Mouse (Mus musculus) forebrain, postnatal 0 days (tissue): ENCODE measurements around the gene Ccp110. TPM values are rescaled to one million over a fixed set of nuclear protein-coding genes. Genes with fewer than 3 reads are reported as not detected.

Source experiments
- ATAC-seq: fragments of 200-750 bp; cut with Nextera tagmentation; 2 replicates; pipeline ENCODE4 v1.8.0; 2017; ENCODE audit warnings: mild to moderate bottlenecking, moderate library complexity
- DNase-seq: peaks from one replicate; pipeline ENCODE4 v3.0.0-alpha.2; 2015
- H3K27ac ChIP-seq: fragments of 300-500 bp; sonication (generic); 2 replicates; pipeline ENCODE4 v1.5.1; 2014; ENCODE audit warnings: low read depth, mild to moderate bottlenecking, antibody characterized with exemption, low read length, moderate library complexity, mixed read lengths
- H3K27me3 ChIP-seq: fragments of 300-500 bp; sonication (generic); 2 replicates; pipeline ENCODE4 v1.6.1; 2014; ENCODE audit warnings: mild to moderate bottlenecking, low read length, mixed read lengths; ENCODE audit not compliant: insufficient read depth
- H3K36me3 ChIP-seq: fragments of 300-500 bp; sonication (generic); 2 replicates; pipeline ENCODE4 v1.6.1; 2014; ENCODE audit warnings: mild to moderate bottlenecking, moderate library complexity; ENCODE audit not compliant: insufficient read depth
- H3K4me1 ChIP-seq: fragments of 300-500 bp; sonication (generic); 2 replicates; pipeline ENCODE4 v1.6.1; 2014; ENCODE audit warnings: antibody characterized with exemption; ENCODE audit not compliant: insufficient read depth
- H3K4me2 ChIP-seq: fragments of 300-500 bp; sonication (generic); 2 replicates; pipeline ENCODE4 v1.6.1; 2014; ENCODE audit warnings: low read depth, mild to moderate bottlenecking, moderate library complexity
- H3K4me3 ChIP-seq: fragments of 300-500 bp; sonication (generic); 2 replicates; pipeline ENCODE4 v1.5.1; 2014; ENCODE audit warnings: low read depth, low read length, mixed read lengths
- H3K9ac ChIP-seq: fragments of 300-500 bp; sonication (generic); 2 replicates; pipeline ENCODE4 v1.6.1; 2014; ENCODE audit warnings: mild to moderate bottlenecking
- H3K9me3 ChIP-seq: fragments of 300-500 bp; sonication (generic); 2 replicates; pipeline ENCODE4 v1.6.1; 2016; ENCODE audit warnings: low read length
- CTCF ChIP-seq: sonication (generic); IDR thresholded peaks from 2 replicates; pipeline ENCODE4 v1.5.1; 2016; ENCODE audit warnings: antibody characterized with exemption, control low read depth, low read depth
- WGBS: fragments of 180-500 bp; shearing (Covaris S2); extraction: QIAGEN DNeasy Blood & Tissue Kit; methylation state at CpG from one replicate; pipeline ENCODE4 v1.1.7; 2014; 5-methylcytosine and 5-hydroxymethylcytosine counted together
- polyA plus RNA-seq: library from polyadenylated mRNA; unstranded; fragments of >200 nt; fragmentation: Nextera tagmentation; extraction: Ambion mirVana; gene quantifications from 2 replicates; pipeline ENCODE4 v1.2.1, GENCODE M21; 2015
- total RNA-seq: library from RNA; depleted of rRNA; stranded (reverse); fragments of >200 nt; gene quantifications from 2 replicates; pipeline ENCODE4 v1.2.3, GENCODE M21; 2014

The Ccp110 gene
- total and polyA plus RNA-seq, 2 experiments from 2014 or later = 13.3 to 33.6 TPM

GRCm38 (mm10) chr7:118756490-118757265 is 44.3 kb downstream of the Ccp110 start:
- Histone ChIP-seq H3K4me2 (no peak overlapping the region), H3K9ac (no peak overlapping the region), H3K4me3 (no peak overlapping the region), H3K27ac (no peak overlapping the region), H3K4me1 (no peaks in the 10 kb centered on the region), H3K9me3 (no peaks in the 10 kb centered on the region), H3K36me3 (peaks cover 79% of the 10 kb centered on the region), H3K27me3 (no peaks in the 10 kb centered on the region)
- WGBS = 93% methylated on average over 24 of the region's 24 CpGs
- no peak for DNase-seq
- TF ChIP-seq CTCF = no peak
- no peak for ATAC-seq

- H3K36me3 ChIP-seq = peaks cover 75% of the 10 kb centered on the region
- no peak for DNase-seq
- ATAC-seq = no peak
- 69% methylated on average over 4 of the region's 4 CpGs for WGBS
- H3K27me3 ChIP-seq = no peaks in the 10 kb centered on the region
- no peaks in the 10 kb centered on the region for H3K9me3 ChIP-seq
- no peak overlapping the region for H3K27ac ChIP-seq
- TF ChIP-seq CTCF = no peak
- no peak overlapping the region for H3K4me2 ChIP-seq
- no peaks in the 10 kb centered on the region for H3K4me1 ChIP-seq
- H3K9ac ChIP-seq = no peak overlapping the region
- H3K4me3 ChIP-seq = no peak overlapping the region
Measured at GRCm38 (mm10) chr7:118758369-118758768, 46.0 kb downstream of the Ccp110 start.

GRCm38 (mm10) chr7:118759372-118759771 is 47.0 kb downstream of the Ccp110 start:
- 65% methylated on average over 5 of the region's 5 CpGs for WGBS
- H3K27ac ChIP-seq = no peak overlapping the region
- no peak for TF ChIP-seq CTCF
- no peaks in the 10 kb centered on the region for H3K27me3 ChIP-seq
- H3K9ac ChIP-seq = no peak overlapping the region
- ATAC-seq (no peak), DNase-seq (no peak)
- no peaks in the 10 kb centered on the region for H3K4me1 ChIP-seq
- H3K4me3 ChIP-seq = no peak overlapping the region
- H3K9me3 ChIP-seq = no peaks in the 10 kb centered on the region
- H3K4me2 ChIP-seq = no peak overlapping the region
- peaks cover 78% of the 10 kb centered on the region for H3K36me3 ChIP-seq

- Histone ChIP-seq H3K4me2 (no peak overlapping the region), H3K36me3 (peaks cover 70% of the 10 kb centered on the region), H3K4me3 (no peak overlapping the region), H3K27ac (no peak overlapping the region), H3K27me3 (no peaks in the 10 kb centered on the region), H3K9ac (no peak overlapping the region), H3K4me1 (no peaks in the 10 kb centered on the region), H3K9me3 (no peaks in the 10 kb centered on the region)
- DNase-seq = no peak
- no peak for TF ChIP-seq CTCF
- ATAC-seq = no peak
- WGBS = 92% methylated on average over 11 of the region's 11 CpGs
Measured at GRCm38 (mm10) chr7:118763939-118764338, 51.6 kb downstream of the Ccp110 start.

- no peak overlapping the region for H3K4me2 ChIP-seq
- H3K4me3 ChIP-seq = no peak overlapping the region
- DNase-seq (no peak), ATAC-seq (no peak)
- no peaks in the 10 kb centered on the region for H3K4me1 ChIP-seq
- peaks cover 68% of the 10 kb centered on the region for H3K36me3 ChIP-seq
- WGBS = 86% methylated on average over 14 of the region's 14 CpGs
- no peak for TF ChIP-seq CTCF
- H3K27me3 ChIP-seq = no peaks in the 10 kb centered on the region
- H3K27ac ChIP-seq = no peak overlapping the region
- H3K9me3 ChIP-seq = no peaks in the 10 kb centered on the region
- no peak overlapping the region for H3K9ac ChIP-seq
Measured at GRCm38 (mm10) chr7:118764725-118765124, 52.4 kb downstream of the Ccp110 start.

- Histone ChIP-seq H3K9me3 (no peaks in the 10 kb centered on the region), H3K27ac (no peak overlapping the region), H3K27me3 (no peaks in the 10 kb centered on the region), H3K9ac (no peak overlapping the region), H3K4me3 (no peak overlapping the region), H3K36me3 (peaks cover 64% of the 10 kb centered on the region), H3K4me1 (no peaks in the 10 kb centered on the region), H3K4me2 (no peak overlapping the region)
- DNase-seq (no peak), ATAC-seq (no peak)
- 68% methylated on average over 8 of the region's 8 CpGs for WGBS
- TF ChIP-seq CTCF = no peak
Measured at GRCm38 (mm10) chr7:118765604-118766003, 53.3 kb downstream of the Ccp110 start.

GRCm38 (mm10) chr7:118766119-118766833 is 53.9 kb downstream of the Ccp110 start:
- Histone ChIP-seq H3K27ac (no peak overlapping the region), H3K9me3 (no peaks in the 10 kb centered on the region), H3K9ac (peak overlapping the region; percentile 40; the same call in 1 of the 2 replicates), H3K4me3 (no peak overlapping the region), H3K4me2 (peak overlapping the region; percentile 27), H3K4me1 (no peaks in the 10 kb centered on the region), H3K27me3 (no peaks in the 10 kb centered on the region), H3K36me3 (peaks cover 57% of the 10 kb centered on the region)
- peak; percentile 92 for TF ChIP-seq CTCF
- DNase-seq = peak; percentile 93
- WGBS = 39% methylated on average over 18 of the region's 18 CpGs
- ATAC-seq = peak; percentile 82
